Mouse (Mus musculus): ENCODE data around the gene Kcna1. TPM values are rescaled to one million over a fixed set of nuclear protein-coding genes. Genes with fewer than 3 reads are reported as not detected.

Kcna1 gene
- total and polyA plus RNA-seq, 2 experiments from 2014 or later = 7.9 to 9.4 TPM

GRCm38 (mm10) chr6:126643341-126644055 lies 2.7 kb downstream of the Kcna1 start:
- no peak for ATAC-seq
- Histone ChIP-seq H3K9me3 (ENCODE audit: low read length) (no peaks in the 10 kb centered on the region), H3K4me1 (ENCODE audit: insufficient read depth, low read length) (peaks cover 11% of the 10 kb centered on the region; the same call in 1 of the 2 replicates), H3K4me2 (ENCODE audit: low read depth, low read length) (peak overlapping the region; percentile 97), H3K27ac (no peak overlapping the region), H3K9ac (replicated peaks; ENCODE audit: low read length) (peak overlapping the region; percentile 60), H3K27me3 (ENCODE audit: insufficient read depth, low read length) (0 out of 2 replicates have a peak, but pooled peaks cover 4% of the 10 kb centered on the region), H3K36me3 (ENCODE audit: insufficient read depth, low read length) (no peaks in the 10 kb centered on the region), H3K4me3 (ENCODE audit: low read length) (peak overlapping the region; percentile 60)
- WGBS = under 1% methylated on average over 25 of the region's 25 CpGs
- TF ChIP-seq CTCF (IDR thresholded peaks at IDR 0.05; ENCODE audit: low read depth) = no peak
- no peak for DNase-seq (ENCODE audit: low spot score)

GRCm38 (mm10) chr6:126642856-126643321 lies 3.3 kb downstream of the Kcna1 start:
- peak; percentile 59 for TF ChIP-seq CTCF (IDR thresholded peaks at IDR 0.05; ENCODE audit: low read depth)
- Histone ChIP-seq H3K4me2 (ENCODE audit: low read depth, low read length) (peak overlapping the region; percentile 97), H3K4me1 (ENCODE audit: insufficient read depth, low read length) (peaks cover 11% of the 10 kb centered on the region; the same call in 1 of the 2 replicates), H3K4me3 (ENCODE audit: low read length) (peak overlapping the region; percentile 60), H3K27me3 (ENCODE audit: insufficient read depth, low read length) (0 out of 2 replicates have a peak, but pooled peaks cover 4% of the 10 kb centered on the region), H3K27ac (no peak overlapping the region), H3K9ac (replicated peaks; ENCODE audit: low read length) (no peak overlapping the region), H3K36me3 (ENCODE audit: insufficient read depth, low read length) (no peaks in the 10 kb centered on the region), H3K9me3 (ENCODE audit: low read length) (no peaks in the 10 kb centered on the region)
- ATAC-seq (no peak), DNase-seq (ENCODE audit: low spot score) (peak; percentile 76)
- 3% methylated on average over 36 of the region's 36 CpGs for WGBS

GRCm38 (mm10) chr6:126628451-126628850 lies 17.7 kb downstream of the Kcna1 start:
- Histone ChIP-seq H3K36me3 (ENCODE audit: insufficient read depth, low read length) (no peaks in the 10 kb centered on the region), H3K4me3 (ENCODE audit: low read length) (no peak overlapping the region), H3K27ac (no peak overlapping the region), H3K4me2 (ENCODE audit: low read depth, low read length) (no peak overlapping the region), H3K4me1 (ENCODE audit: insufficient read depth, low read length) (no peaks in the 10 kb centered on the region), H3K9ac (replicated peaks; ENCODE audit: low read length) (no peak overlapping the region), H3K27me3 (ENCODE audit: insufficient read depth, low read length) (no peaks in the 10 kb centered on the region), H3K9me3 (ENCODE audit: low read length) (no peaks in the 10 kb centered on the region)
- WGBS = 87% methylated on average over 7 of the region's 7 CpGs
- DNase-seq (ENCODE audit: low spot score) = no peak
- TF ChIP-seq CTCF (IDR thresholded peaks at IDR 0.05; ENCODE audit: low read depth) = no peak
- no peak for ATAC-seq

GRCm38 (mm10) chr6:126618455-126618854 lies 27.7 kb downstream of the Kcna1 start:
- Histone ChIP-seq H3K9me3 (ENCODE audit: low read length) (no peaks in the 10 kb centered on the region), H3K9ac (replicated peaks; ENCODE audit: low read length) (no peak overlapping the region), H3K27me3 (ENCODE audit: insufficient read depth, low read length) (no peaks in the 10 kb centered on the region), H3K4me3 (ENCODE audit: low read length) (no peak overlapping the region), H3K36me3 (ENCODE audit: insufficient read depth, low read length) (no peaks in the 10 kb centered on the region), H3K4me1 (ENCODE audit: insufficient read depth, low read length) (no peaks in the 10 kb centered on the region), H3K4me2 (ENCODE audit: low read depth, low read length) (no peak overlapping the region), H3K27ac (no peak overlapping the region)
- 73% methylated on average over 4 of the region's 4 CpGs for WGBS
- ATAC-seq = no peak
- DNase-seq (ENCODE audit: low spot score) = no peak
- TF ChIP-seq CTCF (IDR thresholded peaks at IDR 0.05; ENCODE audit: low read depth) = no peak

- DNase-seq (ENCODE audit: low spot score) (no peak), ATAC-seq (no peak)
- Histone ChIP-seq H3K36me3 (ENCODE audit: insufficient read depth, low read length) (no peaks in the 10 kb centered on the region), H3K4me3 (ENCODE audit: low read length) (no peak overlapping the region), H3K4me1 (ENCODE audit: insufficient read depth, low read length) (no peaks in the 10 kb centered on the region), H3K27me3 (ENCODE audit: insufficient read depth, low read length) (no peaks in the 10 kb centered on the region), H3K9me3 (ENCODE audit: low read length) (no peaks in the 10 kb centered on the region), H3K9ac (replicated peaks; ENCODE audit: low read length) (no peak overlapping the region), H3K4me2 (ENCODE audit: low read depth, low read length) (no peak overlapping the region), H3K27ac (no peak overlapping the region)
- WGBS = 58% methylated on average over 4 of the region's 4 CpGs
- TF ChIP-seq CTCF (IDR thresholded peaks at IDR 0.05; ENCODE audit: low read depth) = no peak
Measured at GRCm38 (mm10) chr6:126610746-126611145, 35.4 kb downstream of the Kcna1 start.

DNA sequence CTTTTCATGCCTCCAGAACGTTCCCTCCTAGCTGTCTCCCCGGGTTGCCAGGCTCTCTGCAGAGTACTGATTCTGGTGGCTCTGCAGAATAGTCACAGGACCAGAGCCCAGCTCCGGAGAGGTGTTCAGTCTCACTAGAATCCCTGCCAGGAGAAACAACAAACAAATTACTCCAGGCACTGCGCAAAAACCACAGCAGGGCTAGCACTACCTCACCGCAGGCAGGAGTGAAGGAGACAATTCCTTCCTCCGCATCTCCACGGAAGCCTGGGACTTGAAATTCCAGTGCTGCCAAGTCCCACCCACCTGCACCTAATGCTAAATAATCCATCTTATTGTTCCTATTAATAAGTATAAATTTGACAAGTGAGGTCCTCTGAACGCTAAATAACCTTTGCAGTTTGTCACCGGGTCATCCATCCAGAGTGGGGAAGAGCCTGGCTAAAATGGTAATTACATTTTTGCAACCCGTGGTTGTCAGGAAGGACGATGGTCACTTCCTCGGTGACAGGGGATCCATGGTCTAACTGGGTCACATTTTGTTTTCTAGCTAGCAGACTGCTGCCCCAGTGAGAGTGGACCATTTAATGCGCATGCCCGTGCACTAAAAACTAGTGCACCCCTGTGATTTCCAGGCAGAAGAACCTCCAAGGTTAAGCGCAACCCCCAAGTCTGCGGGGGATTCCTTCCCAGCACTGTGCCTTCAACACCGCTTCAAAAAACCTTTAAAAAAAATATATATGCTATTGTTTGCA lies 36.8 kb downstream of the Kcna1 start:
- H3K9me3 ChIP-seq (ENCODE audit: low read length) = no peaks in the 10 kb centered on the region
- no peak overlapping the region for H3K4me2 ChIP-seq (ENCODE audit: low read depth, low read length)
- no peaks in the 10 kb centered on the region for H3K4me1 ChIP-seq (ENCODE audit: insufficient read depth, low read length)
- WGBS = 58% methylated on average over 17 of the region's 17 CpGs
- DNase-seq (ENCODE audit: low spot score) (no peak), ATAC-seq (0 out of 2 replicates have a peak, but pooled peaks have one; percentile 13)
- TF ChIP-seq CTCF (IDR thresholded peaks at IDR 0.05; ENCODE audit: low read depth) = no peak
- no peaks in the 10 kb centered on the region for H3K36me3 ChIP-seq (ENCODE audit: insufficient read depth, low read length)
- no peak overlapping the region; the same call in 1 of the 2 replicates for H3K27ac ChIP-seq
- H3K4me3 ChIP-seq (ENCODE audit: low read length) = no peak overlapping the region
- H3K27me3 ChIP-seq (ENCODE audit: insufficient read depth, low read length) = no peaks in the 10 kb centered on the region
- H3K9ac ChIP-seq (replicated peaks; ENCODE audit: low read length) = no peak overlapping the region

Measured in hindbrain, postnatal 0 days (tissue).